Mouse (Mus musculus): ENCODE data around the gene Rapgef5.

Rapgef5 gene

GRCm38 (mm10) chr12:117605966-117606365 lies 89.7 kb downstream of the Rapgef5 start:
- DNase-seq (ENCODE audit: low spot score in 2 of 2), result no peak

DNA sequence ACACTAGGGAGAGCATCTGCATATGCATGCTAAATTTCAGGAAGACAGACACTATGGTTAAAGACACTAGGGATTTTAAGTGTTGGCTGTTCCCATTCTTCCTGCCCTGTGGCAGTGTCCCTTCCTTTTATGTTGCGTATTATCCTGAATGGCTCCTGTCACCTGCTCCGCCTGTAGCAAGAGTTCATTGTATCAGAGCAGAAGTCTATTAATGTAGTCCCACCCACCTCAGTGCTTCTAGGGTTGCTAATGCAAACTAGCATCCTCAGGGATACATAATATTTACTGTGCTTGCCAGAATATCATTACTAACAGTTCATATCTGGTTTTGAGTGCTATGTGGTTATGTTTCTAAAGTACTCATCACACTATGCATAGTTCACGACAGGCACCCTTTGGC lies 96.4 kb downstream of the Rapgef5 start:
- DNase-seq (ENCODE audit: low spot score in 2 of 2), result no peak

DNA sequence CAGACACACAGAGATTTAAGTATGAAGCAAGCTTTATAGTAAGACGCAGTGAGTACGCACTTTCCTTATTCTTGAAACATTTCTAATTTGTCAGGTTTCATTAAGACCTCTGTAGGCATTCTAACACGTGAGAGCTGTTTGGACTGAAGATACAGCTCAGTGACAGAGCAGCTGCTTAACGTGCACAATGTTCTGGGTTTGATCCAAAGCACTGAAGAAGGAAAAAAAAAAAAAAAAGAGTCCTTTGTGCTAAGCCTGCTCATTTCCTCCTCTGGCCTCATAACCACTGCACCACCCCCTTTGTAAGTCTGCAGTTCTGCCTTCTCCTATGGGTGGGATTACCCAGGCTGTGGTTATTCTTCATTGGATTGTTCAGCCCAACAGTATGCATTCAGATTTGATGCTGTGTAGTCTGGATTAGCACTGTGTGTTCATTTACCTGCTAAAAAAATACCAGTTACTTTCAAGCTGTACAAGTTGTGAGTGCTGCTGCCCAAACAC lies 103.3 kb downstream of the Rapgef5 start:
- DNase-seq (ENCODE audit: low spot score in 2 of 2), result no peak

DNA sequence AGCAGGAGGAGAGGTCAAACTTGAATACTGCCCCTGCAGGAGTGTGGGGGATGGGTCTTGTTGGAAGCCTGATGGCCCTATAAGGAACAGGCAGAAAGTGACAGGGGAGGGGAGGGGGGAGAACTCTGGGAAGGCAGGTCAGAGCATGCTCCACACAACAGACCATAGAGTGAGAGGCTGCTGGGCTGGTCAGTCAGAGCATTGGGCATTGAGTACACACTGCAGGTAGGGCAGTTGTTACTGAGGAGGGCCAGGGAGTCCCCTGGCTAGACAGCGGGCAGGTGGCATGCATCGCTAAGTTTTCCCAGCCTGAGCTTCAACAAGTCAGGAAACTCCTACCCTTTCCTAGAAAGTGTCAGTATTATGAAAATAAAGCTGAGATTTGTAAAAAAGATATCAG lies 106.7 kb downstream of the Rapgef5 start:
- DNase-seq (ENCODE audit: low spot score in 2 of 2), result no peak

GRCm38 (mm10) chr12:117627311-117627710 lies 111.0 kb downstream of the Rapgef5 start:
- peak in 1 of 2 experiments; percentile 50 for DNase-seq (ENCODE audit: low spot score in 2 of 2)

- no peak for DNase-seq (ENCODE audit: low spot score in 2 of 2)
These were observed 112.2 kb downstream of the Rapgef5 start for GRCm38 (mm10) chr12:117628321-117629093.

GRCm38 (mm10) chr12:117632133-117632532 lies 115.9 kb downstream of the Rapgef5 start:
- no peak for DNase-seq (ENCODE audit: low spot score in 2 of 2)

GRCm38 (mm10) chr12:117636139-117636772 lies 120.0 kb downstream of the Rapgef5 start:
- DNase-seq (ENCODE audit: low spot score in 2 of 2), result no peak

DNA sequence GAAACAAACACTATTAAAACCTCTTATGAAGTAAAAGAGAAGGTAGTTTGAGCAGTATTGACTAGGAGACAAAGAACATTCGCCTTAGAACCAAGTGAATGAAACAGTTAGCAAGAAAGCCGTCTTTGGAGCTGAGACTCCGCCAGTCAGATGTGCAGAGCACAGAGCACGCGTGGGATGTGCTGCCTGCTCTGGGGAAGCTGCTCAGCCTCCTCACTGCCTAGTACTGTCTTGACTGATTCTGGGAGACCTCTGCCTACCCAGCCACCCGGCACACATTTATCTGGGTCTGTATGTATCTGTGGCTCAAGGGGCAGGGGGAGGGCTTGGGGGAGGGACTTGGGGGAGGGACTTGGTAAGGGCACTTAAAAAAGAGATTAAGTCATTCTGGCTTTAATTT lies 120.7 kb downstream of the Rapgef5 start:
- DNase-seq (ENCODE audit: low spot score in 2 of 2), result peak in 1 of 2 experiments; percentile 27

GRCm38 (mm10) chr12:117638833-117639232 lies 122.6 kb downstream of the Rapgef5 start:
- no peak for DNase-seq (ENCODE audit: low spot score in 2 of 2)

DNA sequence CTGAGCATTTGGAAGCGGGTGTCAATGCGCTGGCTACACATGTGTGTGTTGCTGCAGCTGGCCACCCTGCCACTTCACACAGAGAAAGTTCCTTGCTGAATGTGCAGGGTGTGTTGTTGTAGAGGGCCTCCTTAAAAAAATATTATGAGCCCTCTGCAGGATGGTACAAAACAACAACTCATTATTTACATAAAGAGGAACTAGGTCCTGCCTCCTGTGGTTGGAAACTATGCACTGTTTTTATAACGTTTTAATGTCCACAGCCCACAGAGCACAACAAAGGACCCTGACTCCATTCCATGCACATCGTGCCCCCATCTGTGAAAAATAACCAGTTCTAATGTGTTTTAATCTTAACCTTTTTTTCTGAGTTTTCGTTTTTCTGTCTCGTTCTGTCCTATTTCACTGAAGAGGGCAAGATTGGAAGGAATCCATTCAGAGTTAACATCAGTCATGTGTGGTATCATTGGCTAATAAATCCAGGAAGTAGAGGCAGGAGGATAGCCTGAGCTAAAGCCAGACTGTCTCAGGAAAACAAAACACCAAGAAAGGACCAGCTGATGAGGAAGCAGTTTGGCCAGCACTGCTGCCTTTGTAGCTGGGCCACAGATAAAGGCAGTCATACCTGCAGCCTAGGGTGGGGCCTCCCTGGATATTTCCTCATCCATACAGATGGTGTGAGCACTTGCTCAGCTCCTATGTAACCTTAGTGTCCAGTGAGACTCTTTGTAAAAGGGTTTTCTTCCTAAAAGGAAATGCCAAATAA lies 123.3 kb downstream of the Rapgef5 start:
- no peak for DNase-seq (ENCODE audit: low spot score in 2 of 2)

GRCm38 (mm10) chr12:117642512-117642911 lies 126.2 kb downstream of the Rapgef5 start:
- DNase-seq (ENCODE audit: low spot score in 2 of 2), result no peak

DNA sequence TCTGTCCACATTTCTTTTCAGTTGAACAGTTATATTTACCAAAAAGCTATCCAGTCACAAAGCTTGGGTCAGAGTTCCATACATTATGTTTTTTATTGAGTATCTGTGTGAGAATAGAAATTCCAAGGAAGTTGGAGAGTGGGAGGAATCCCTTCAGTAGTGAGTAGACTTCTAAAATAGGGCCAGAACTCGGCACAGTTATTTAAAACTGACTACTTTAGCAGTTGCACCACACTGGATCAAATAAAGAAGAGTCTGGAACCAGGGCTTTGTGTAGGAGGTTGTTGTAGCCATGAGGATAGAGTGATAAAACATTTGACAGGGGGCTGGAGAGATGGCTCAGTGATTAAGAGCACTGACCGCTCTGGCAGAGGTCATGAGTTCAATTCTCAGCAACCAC lies 129.5 kb downstream of the Rapgef5 start:
- DNase-seq (ENCODE audit: low spot score in 2 of 2), result no peak

- DNase-seq (ENCODE audit: low spot score in 2 of 2), result no peak
These were observed 137.7 kb downstream of the Rapgef5 start for GRCm38 (mm10) chr12:117653920-117654472.

GRCm38 (mm10) chr12:117656935-117657334 lies 140.7 kb downstream of the Rapgef5 start:
- DNase-seq (ENCODE audit: low spot score in 2 of 2), result no peak

DNA sequence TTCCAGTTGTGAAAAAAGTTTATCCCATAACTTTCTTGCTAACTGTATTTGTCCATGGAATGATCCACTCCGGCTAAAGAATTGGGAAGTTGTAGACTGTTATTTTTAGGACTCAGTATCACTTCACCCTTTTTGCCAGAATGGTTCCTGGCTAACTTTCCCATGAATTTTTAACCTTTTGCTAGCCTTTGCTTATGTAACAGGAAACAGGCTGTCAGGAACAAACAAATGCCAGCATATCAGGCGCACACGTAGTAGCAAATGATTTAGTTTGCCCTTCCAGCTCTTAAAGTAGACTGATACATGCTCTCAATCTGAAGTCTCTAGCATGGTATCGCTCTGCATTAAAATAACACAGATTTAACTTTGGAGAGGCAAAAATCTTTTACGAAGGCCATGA lies 141.5 kb downstream of the Rapgef5 start:
- DNase-seq (ENCODE audit: low spot score in 2 of 2), result no peak

GRCm38 (mm10) chr12:117658821-117659220 lies 142.5 kb downstream of the Rapgef5 start:
- no peak for DNase-seq (ENCODE audit: low spot score in 2 of 2)

GRCm38 (mm10) chr12:117660361-117660760 lies 144.1 kb downstream of the Rapgef5 start:
- no peak for DNase-seq (ENCODE audit: low spot score in 2 of 2)

- DNase-seq (ENCODE audit: low spot score in 2 of 2), result no peak
These were observed 145.6 kb downstream of the Rapgef5 start for GRCm38 (mm10) chr12:117661871-117662270.

DNA sequence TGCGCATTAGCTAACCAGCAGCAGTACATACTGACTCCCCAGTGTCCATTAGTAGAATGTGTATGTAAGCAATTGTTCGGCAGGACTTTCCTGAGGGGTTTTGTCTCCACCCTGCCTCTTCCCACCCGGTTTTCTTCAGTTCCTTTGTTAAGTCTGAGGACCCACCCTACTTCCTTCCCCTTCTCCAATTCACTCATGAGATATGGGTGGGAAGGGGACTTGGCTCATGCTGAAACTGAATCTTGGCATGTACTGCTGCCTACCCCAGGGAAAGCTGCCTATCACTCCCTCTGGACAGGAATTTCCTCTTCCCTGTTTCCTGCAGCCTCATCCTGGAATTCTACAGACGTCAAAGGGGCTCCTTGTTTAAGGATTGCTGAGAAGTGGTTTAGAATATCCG lies 147.4 kb downstream of the Rapgef5 start:
- DNase-seq (ENCODE audit: low spot score in 2 of 2), result no peak

DNA sequence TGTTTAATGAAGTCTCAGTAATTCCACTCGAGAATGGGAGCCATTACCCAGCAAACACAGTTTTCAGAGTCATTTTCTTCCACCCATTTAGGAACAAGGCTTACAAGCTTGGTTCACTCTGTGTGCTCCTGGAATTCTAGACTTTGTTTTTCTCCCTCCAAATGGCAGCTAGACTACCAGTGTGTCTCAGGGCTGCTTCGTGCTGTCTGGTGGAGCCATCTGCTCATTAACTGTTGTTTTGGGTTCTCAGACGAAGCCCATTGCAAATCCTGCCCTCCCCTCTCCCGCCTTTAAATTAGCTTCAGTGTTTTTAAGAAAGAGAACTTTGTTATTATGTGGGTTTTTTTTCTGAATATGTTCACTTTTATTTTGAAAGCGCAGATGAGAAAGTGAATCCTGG lies 148.4 kb downstream of the Rapgef5 start:
- DNase-seq (ENCODE audit: low spot score in 2 of 2), result no peak

- DNase-seq (ENCODE audit: low spot score in 2 of 2), result no peak
These were observed 150.1 kb downstream of the Rapgef5 start for GRCm38 (mm10) chr12:117666391-117666790.
